Mouse (Mus musculus): ENCODE measurements around the gene Mettl3.

Mettl3 gene

DNA sequence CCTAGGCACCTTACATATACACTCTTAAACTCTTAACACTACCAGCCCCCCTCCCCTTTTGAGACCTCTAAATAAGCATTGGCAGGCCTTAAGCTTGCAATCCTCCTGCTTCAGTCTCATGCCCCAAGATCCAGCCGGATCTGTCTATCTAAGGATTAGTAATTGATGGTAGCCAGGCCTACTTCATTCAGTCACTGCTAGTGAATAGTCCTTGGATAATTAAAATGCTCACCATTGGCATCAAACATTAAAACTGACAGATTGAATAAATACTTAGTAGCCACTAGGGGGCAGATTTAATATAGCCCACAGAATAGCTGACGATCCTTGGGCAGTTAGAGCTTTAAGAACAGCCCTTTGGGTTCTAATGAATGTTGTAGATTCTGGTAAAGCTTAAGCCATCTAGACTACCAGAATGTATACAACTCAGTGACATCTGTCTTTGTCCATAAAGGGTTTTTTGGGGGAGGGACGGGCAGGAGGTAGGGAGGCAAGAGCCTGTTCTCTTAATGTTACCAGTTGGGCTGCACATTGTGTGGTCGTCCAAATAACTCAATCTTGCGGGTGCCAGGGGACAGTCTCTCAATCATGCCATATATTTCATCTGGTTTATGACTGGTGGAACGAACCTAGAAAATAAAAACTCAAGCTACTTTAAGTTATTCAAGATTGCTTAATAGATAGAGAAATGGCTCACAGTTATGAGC, 9.2 kb downstream of the Mettl3 start:
- peak; percentile 37 for DNase-seq (ENCODE audit: low read depth, low spot score)

DNA sequence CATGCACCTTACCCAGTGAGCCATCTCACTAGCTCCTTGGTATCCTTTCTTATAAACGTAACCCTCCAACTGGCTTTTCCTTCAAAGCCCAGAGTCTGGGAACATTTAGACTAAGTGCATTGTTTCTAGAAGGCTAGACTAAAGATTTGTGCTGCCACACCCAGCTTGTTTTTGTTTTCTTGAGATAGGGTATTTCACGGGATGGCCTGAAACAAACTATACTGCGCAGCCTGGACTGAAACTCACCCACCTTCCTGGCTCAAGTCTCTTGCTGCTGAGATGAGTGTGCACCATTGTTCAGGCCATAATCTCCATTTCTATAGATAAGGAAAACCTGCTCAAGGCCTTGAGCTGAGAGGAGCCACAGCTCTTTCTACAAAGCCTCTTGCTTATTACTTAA, 20.7 kb downstream of the Mettl3 start:
- DNase-seq (ENCODE audit: low read depth, low spot score): peak; percentile 87

DNA sequence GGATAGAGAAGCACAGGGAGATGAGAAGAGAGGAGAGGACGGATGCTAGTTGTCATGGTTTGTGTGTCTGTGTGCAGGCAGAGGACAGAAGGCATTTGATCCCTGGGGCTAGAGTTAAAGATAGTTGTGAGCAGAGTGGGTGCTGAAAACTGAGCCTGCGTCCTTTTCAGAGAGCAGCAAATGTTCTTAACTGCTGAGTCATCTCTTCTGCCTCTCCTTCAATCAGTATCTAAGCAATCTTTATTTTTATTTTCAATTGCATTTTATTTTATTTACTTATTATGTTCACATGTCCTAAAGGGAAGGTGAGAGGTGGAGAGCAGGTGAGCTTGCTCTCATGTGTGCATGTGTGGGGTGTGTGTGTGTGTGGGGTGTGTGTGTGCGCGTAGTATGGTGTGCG, 21.3 kb downstream of the Mettl3 start:
- no peak for DNase-seq (ENCODE audit: low read depth, low spot score)

DNA sequence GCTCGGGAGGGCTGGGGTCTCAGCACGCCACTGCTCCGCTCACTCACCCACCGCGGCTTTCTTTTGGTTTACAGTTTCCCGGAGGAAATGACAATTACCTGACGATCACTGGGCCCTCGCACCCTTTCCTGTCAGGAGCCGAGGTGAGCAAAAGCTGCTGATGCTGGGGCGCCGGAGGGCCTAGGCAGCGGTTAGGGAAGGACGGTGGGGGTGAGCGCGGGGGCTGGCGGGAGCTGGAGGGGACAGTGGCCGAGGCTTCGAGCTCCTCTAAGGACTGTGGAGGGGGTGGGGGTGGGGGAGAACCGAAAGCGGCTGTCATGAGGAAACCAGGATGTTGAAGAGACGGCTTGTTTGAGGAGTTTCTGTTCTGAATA, 25.2 kb downstream of the Mettl3 start:
- no peak for DNase-seq (ENCODE audit: low read depth, low spot score)

DNA sequence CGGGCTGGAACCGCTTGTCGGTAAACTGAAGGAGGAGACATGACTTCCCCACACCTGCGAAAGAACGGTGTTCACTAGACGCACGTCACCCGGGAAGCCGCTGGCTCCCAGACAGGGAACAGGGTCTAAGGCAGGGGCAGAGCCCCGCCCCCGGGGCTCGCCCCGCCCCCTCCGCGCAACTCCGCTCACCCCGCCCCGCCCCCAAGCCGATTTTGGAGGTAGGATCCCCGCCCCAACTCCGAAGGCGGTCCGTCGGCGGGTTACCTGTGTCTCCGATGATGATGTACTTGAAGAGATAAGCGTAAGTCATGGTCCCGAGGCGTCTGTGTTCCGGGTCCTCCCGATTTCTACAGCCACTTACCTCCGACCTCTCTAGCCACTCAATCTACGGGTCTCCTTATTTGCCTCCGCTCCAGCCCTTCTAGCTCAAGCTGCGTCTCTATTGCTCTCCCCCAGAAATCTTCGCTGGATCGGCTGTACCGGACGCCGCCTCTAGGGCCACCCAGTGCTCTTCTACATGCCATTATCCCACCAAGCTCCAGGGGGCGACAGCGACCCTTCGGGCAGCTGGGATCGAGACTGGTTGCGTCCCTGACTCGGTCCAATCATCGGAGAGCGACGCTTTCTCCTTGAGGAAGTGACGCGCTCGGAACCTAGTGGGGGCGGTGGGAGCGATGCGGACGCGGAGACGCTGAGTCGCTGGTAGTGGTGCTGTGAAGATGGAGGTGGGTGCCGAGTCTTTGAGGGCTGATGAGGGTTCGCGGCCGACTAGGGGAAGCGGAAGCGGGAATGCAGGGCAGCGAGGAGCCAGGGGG, 25.8 kb downstream of the Mettl3 start, which contains the start of the genes Tox4 and Rab2b:
Gene Tox4 (plus strand): TSS at position 215 of the 815 bp plus-strand sequence.
Gene Rab2b (minus strand): TSS at position 614 of the 815 bp plus-strand sequence.
- peak; percentile 99 for DNase-seq (ENCODE audit: low read depth, low spot score)

DNA sequence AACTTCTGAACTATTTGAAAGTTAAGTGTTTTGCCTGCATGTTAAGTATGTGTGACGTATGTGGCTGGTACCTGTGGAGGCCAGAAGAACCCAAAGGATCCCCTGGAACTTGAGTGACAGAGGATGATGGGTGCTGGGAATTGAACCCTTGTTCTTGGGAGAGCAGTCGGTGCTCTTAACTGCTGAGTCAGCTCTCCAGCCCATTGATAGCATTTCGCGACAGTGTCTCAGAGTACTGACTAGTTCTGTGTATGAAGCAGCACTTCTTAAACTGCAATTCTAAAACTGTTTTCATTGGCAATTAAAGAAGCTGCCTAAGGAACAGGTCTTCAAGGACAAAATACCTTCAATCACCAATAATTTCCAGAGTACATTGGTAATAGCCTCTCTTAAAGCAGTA, 27.7 kb downstream of the Mettl3 start:
- DNase-seq (ENCODE audit: low read depth, low spot score): peak; percentile 25

DNA sequence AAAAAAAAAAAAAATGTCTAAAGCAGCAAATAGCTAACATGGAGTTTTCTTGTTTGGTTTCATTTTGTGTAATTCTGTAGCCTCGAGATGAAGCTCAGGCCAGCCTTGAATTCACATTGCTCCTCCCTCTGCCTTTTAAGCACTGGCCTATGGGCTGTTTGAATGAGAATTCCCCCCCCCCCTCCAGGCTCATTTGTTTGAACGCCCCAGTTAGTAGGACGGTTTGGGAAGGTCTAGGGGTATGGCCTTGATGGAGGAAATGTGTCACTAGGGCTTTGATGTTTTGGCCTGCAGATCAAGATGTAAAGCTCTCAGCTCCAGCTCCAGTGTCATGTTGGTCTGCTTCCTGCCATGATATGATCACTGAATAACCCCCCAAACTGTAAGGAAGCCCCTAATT, 32.1 kb downstream of the Mettl3 start:
- DNase-seq (ENCODE audit: low read depth, low spot score): peak; percentile 54

DNA sequence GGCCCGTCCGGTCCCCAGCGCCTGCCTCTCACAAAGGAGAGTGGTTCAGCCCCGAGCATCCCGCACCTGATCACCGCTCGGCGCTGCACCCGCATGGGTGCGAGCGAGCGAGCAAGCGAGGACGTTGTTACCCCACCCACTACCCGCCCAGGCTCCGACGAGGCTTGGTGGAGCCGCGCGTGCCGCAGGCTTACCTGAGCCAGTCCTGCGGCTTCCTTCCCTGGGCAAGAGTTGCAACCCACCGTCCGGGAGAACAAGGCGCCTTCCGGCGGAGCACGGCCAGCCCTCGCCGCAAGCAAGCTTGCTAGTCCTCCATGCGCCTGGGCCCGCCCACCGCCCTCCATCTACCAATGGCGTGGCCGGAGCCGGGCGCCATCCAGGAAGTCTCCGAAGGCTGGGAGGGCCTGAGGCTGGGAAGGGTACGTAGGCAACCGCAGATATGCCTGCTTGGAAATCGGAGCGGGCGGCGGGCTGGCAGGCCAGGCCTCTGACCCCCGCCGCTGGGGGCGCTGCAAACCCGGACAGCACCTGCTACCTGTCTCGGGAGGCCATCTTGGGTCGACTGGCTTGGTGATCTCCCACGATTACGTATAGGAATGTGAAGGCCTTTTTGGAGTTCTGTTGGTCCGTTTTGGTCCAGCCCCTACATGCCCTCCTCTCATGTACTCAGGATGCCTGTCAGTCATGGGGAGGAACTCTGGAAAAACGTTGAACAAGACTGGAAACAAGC, 47.3 kb downstream of the Mettl3 start, which contains the start of gene Chd8:
Gene Chd8 (minus strand): TSS at position 297 of the 730 bp plus-strand sequence.
- peak; percentile 99 for DNase-seq (ENCODE audit: low read depth, low spot score)

DNA sequence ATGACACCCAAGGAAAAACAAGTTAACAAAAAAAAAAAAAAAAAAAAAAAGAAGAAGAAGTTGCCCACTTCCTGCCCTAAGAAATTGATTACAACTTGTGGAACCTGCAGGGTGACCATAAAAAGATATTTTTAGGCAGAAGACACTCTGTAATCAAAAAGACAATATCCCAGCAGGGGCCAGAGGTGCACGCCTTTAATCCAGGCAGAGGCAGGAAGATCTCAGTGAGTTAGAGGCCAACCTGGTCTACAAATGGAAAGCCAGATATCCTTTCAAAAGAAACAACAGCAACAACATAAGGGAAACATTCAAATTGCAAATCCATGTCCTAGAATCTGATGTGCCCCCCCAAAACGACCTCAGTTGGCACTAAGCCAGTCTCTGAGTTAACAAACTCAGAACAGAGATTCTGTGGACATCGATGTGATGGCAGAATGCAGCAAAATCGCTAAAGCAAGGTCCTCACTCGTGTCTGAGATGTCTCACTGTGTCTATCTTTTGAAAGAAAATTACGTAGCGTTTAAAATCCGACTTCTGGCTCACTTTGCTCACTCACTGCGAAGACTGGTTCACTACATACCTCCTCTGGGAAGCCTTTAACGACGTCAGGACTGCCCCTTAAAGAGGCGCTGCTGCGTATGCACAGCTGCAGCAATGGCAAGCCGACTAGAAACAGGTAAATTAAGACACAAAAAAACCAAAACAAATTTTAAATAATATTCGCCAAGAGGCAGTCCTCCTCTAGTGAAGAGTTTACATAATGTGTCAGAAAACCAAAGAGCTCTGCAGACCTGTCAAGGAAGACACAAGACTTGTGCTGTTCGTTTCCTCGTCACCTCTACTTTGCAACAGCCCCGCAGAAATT, 48.4 kb downstream of the Mettl3 start:
- peak; percentile 83 for DNase-seq (ENCODE audit: low read depth, low spot score)

DNA sequence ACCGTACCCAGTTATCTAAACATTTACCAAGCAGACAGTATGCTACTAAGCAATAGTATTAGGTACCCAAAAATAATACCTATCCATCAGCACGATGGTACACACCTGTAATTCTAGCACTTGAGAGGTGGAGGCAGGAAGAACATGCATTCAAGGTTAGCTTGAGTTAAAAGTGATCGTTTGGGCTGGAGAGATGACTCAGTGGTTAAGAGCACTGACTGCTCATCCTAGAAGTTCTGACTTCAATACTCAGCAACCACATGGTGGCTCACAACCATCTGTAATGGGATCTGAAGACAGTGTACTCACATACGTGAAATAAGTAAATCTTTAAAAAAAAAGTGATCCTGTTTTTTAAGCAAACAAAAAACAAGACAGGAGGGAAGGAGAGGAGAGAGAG, 58.8 kb downstream of the Mettl3 start:
- no peak for DNase-seq (ENCODE audit: low read depth, low spot score)
